Mouse (Mus musculus) Patski (cell line): Measurements from ENCODE around the gene Mgmt. TPM values are rescaled to one million over a fixed set of nuclear protein-coding genes. Genes with fewer than 3 reads are reported as not detected.

Source experiments
- ATAC-seq: fragments of 100-300 bp; one replicate; pipeline ENCODE4 v1.8.0; 2021
- CTCF ChIA-PET: fragments of 350-600 bp; sonication (Branson Sonifier 250); formaldehyde crosslinking; loops from one replicate; lab custom pipeline; 2022; ENCODE audit warnings: inconsistent platforms; lab: Charles Lee
- POLR2A ChIA-PET: fragments of 350-600 bp; sonication (Branson Sonifier 250); formaldehyde crosslinking; loops from one replicate; lab custom pipeline; 2022; ENCODE audit warnings: antibody characterized with exemption, inconsistent platforms; lab: Charles Lee
- DNase-seq: peaks from one replicate; pipeline ENCODE4 v3.0.0-alpha.2; 2011; ENCODE audit warnings: low read depth, low spot score
- H3K27me3 ChIP-seq: fragments of 371-371 bp; one replicate; pipeline ENCODE4 v1.5.1; 2021
- CTCF ChIP-seq: fragments of 100-300 bp; IDR thresholded peaks from one replicate; pipeline ENCODE4 v1.5.1; 2021
- in situ Hi-C: fragments of 300-500 bp; cut with MboI; formaldehyde crosslinking; loops from 3 replicates; pipeline ENCODE4 v1.11.1; 2018; ENCODE audit warnings: low pct_unique_long_range_greater_than_20kb, mixed read lengths
- polyA plus RNA-seq: library from polyadenylated mRNA; unstranded; gene quantifications from one replicate; pipeline ENCODE4 v1.2.3, GENCODE M21; 2021

The Mgmt gene
- polyA plus RNA-seq, 1 experiment from 2014 or later: not detected

GRCm38 (mm10) chr7:136942414-136942813 is 48.0 kb downstream of the Mgmt start:
- in situ Hi-C loops: no loop called here
- CTCF ChIA-PET: no interaction called here

GRCm38 (mm10) chr7:136943886-136944285 is 49.5 kb downstream of the Mgmt start:
- POLR2A ChIA-PET: no interaction called here
- CTCF ChIA-PET: no interaction called here
- H3K27me3 ChIP-seq: no peaks in the 10 kb centered on the region
- in situ Hi-C loops: no loop called here
- TF ChIP-seq CTCF: no peak
- DNase-seq: no peak
- no peak for ATAC-seq

More at GRCm38 (mm10) chr7:136942414-136942813, 48.0 kb downstream of the Mgmt start:
- no peaks in the 10 kb centered on the region for H3K27me3 ChIP-seq
- ATAC-seq (no peak), DNase-seq (no peak)
- no peak for TF ChIP-seq CTCF
- POLR2A ChIA-PET: no interaction called here

- H3K27me3 ChIP-seq: no peaks in the 10 kb centered on the region
- in situ Hi-C loops: no loop called here
- ChIA-PET CTCF (no interaction called here), POLR2A (interaction anchor here (0.7 kb wide), 1 partner anchor 40 kb away, joined by 3 read pairs; no protein-coding TSS in a partner anchor)
- ATAC-seq (no peak), DNase-seq (no peak)
- no peak for TF ChIP-seq CTCF
Measured at GRCm38 (mm10) chr7:136945697-136946096, 51.3 kb downstream of the Mgmt start.

GRCm38 (mm10) chr7:136946131-136946530 is 51.7 kb downstream of the Mgmt start:
- CTCF ChIA-PET: no interaction called here
- ATAC-seq (no peak), DNase-seq (no peak)
- no peaks in the 10 kb centered on the region for H3K27me3 ChIP-seq
- POLR2A ChIA-PET: interaction anchor here (0.7 kb wide), 1 partner anchor 40 kb away, joined by 3 read pairs; no protein-coding TSS in a partner anchor
- TF ChIP-seq CTCF: no peak
- in situ Hi-C loops: no loop called here

GRCm38 (mm10) chr7:136948275-136948810 is 53.9 kb downstream of the Mgmt start:
- ATAC-seq (no peak), DNase-seq (no peak)
- in situ Hi-C loops: no loop called here
- no peaks in the 10 kb centered on the region for H3K27me3 ChIP-seq
- ChIA-PET CTCF (no interaction called here), POLR2A (no interaction called here)
- no peak for TF ChIP-seq CTCF

GRCm38 (mm10) chr7:136952608-136953007 is 58.2 kb downstream of the Mgmt start:
- in situ Hi-C loops: no loop called here
- no peak for TF ChIP-seq CTCF
- ChIA-PET POLR2A (no interaction called here), CTCF (no interaction called here)
- no peaks in the 10 kb centered on the region for H3K27me3 ChIP-seq
- ATAC-seq (no peak), DNase-seq (no peak)

- no peak for TF ChIP-seq CTCF
- DNase-seq: no peak
- CTCF ChIA-PET: no interaction called here
- POLR2A ChIA-PET: no interaction called here
- in situ Hi-C loops: no loop called here
- H3K27me3 ChIP-seq: no peaks in the 10 kb centered on the region
- no peak for ATAC-seq
Measured at GRCm38 (mm10) chr7:136953251-136953650, 58.8 kb downstream of the Mgmt start.

- ChIA-PET CTCF (no interaction called here), POLR2A (no interaction called here)
- no peak for TF ChIP-seq CTCF
- no peaks in the 10 kb centered on the region for H3K27me3 ChIP-seq
- DNase-seq (no peak), ATAC-seq (no peak)
- in situ Hi-C loops: no loop called here
Measured at GRCm38 (mm10) chr7:136972361-136972760, 77.9 kb downstream of the Mgmt start.

- ChIA-PET CTCF (no interaction called here), POLR2A (no interaction called here)
- ATAC-seq (no peak), DNase-seq (no peak)
- H3K27me3 ChIP-seq: no peaks in the 10 kb centered on the region
- TF ChIP-seq CTCF: no peak
- in situ Hi-C loops: no loop called here
Measured at GRCm38 (mm10) chr7:136975001-136975400, 80.6 kb downstream of the Mgmt start.

- ATAC-seq (no peak), DNase-seq (no peak)
- no peaks in the 10 kb centered on the region for H3K27me3 ChIP-seq
- TF ChIP-seq CTCF: no peak
- in situ Hi-C loops: no loop called here
- ChIA-PET CTCF (no interaction called here), POLR2A (no interaction called here)
Measured at GRCm38 (mm10) chr7:136997456-136997855, 103.0 kb downstream of the Mgmt start.

GRCm38 (mm10) chr7:137000703-137001102 is 106.3 kb downstream of the Mgmt start:
- CTCF ChIA-PET: no interaction called here

GRCm38 (mm10) chr7:137001215-137001614 is 106.8 kb downstream of the Mgmt start:
- ATAC-seq (no peak), DNase-seq (no peak)
- no peak for TF ChIP-seq CTCF
- CTCF ChIA-PET: no interaction called here
- no peaks in the 10 kb centered on the region for H3K27me3 ChIP-seq
- POLR2A ChIA-PET: no interaction called here
- in situ Hi-C loops: no loop called here

More at GRCm38 (mm10) chr7:137000703-137001102, 106.3 kb downstream of the Mgmt start:
- DNase-seq (no peak), ATAC-seq (no peak)
- H3K27me3 ChIP-seq: no peaks in the 10 kb centered on the region
- in situ Hi-C loops: no loop called here
- POLR2A ChIA-PET: no interaction called here
- no peak for TF ChIP-seq CTCF
